Mouse (Mus musculus) MEL (cell line): ENCODE data around the gene Gfy. TPM values are rescaled to one million over a fixed set of nuclear protein-coding genes. Genes with fewer than 3 reads are reported as not detected.

Source experiments
- DNase-seq: peaks from one replicate; pipeline ENCODE4 v3.0.0; 2011; ENCODE audit warnings: low read depth, low spot score
- H3K27ac ChIP-seq: 2 replicates; pipeline ENCODE4 v1.5.1; 2012; ENCODE audit warnings: low read depth, mild to moderate bottlenecking, control low read depth, low read length, moderate library complexity; ENCODE audit not compliant: control insufficient read depth
- H3K27me3 ChIP-seq, 2 experiments: fragments of 150-350 bp in 1 of 2; sonication (generic) in 1 of 2; 2 replicates each; pipeline ENCODE4 v1.6.1; 2012; ENCODE audit warnings: low read length in 2 of 2, mild to moderate bottlenecking in 2 of 2, improper control_type of control experiment in 1 of 2, moderate library complexity in 1 of 2; ENCODE audit not compliant: insufficient read depth in 2 of 2, control insufficient read depth in 1 of 2
- H3K36me3 ChIP-seq, 2 experiments: 2 replicates each; pipeline ENCODE4 v1.6.1; 2012 to 2014; ENCODE audit warnings: low read length in 2 of 2, improper control_type of control experiment in 1 of 2, inconsistent platforms in 1 of 2, mild to moderate bottlenecking in 1 of 2; ENCODE audit not compliant: insufficient read depth in 2 of 2, control insufficient read depth in 1 of 2
- H3K4me1 ChIP-seq, 2 experiments: fragments of 150-350 bp in 1 of 2; sonication (generic) in 1 of 2; 2 replicates each; pipeline ENCODE4 v1.6.1; 2012; ENCODE audit warnings: low read length in 2 of 2, improper control_type of control experiment in 1 of 2, mild to moderate bottlenecking in 1 of 2; ENCODE audit not compliant: insufficient read depth in 2 of 2, control insufficient read depth in 1 of 2
- H3K4me3 ChIP-seq, 2 experiments: fragments of 150-350 bp in 1 of 2; sonication (generic) in 1 of 2; 2 replicates each; pipeline ENCODE4 v1.5.1; 2012; ENCODE audit warnings: low read depth in 2 of 2, low read length in 2 of 2, mild to moderate bottlenecking in 2 of 2, moderate library complexity in 2 of 2, control low read depth in 1 of 2, improper control_type of control experiment in 1 of 2; ENCODE audit not compliant: control insufficient read depth in 1 of 2, insufficient read depth in 1 of 2
- H3K79me2 ChIP-seq: 2 replicates; pipeline ENCODE4 v1.6.1; 2012; ENCODE audit warnings: mild to moderate bottlenecking, low read length, moderate library complexity; ENCODE audit not compliant: control insufficient read depth, poor library complexity, insufficient read depth
- H3K9ac ChIP-seq: 2 replicates; pipeline ENCODE4 v1.6.1; 2012; ENCODE audit warnings: low read depth, mild to moderate bottlenecking, control low read depth, low read length, moderate library complexity; ENCODE audit not compliant: control insufficient read depth, poor library complexity, severe bottlenecking
- H3K9me3 ChIP-seq: fragments of 150-350 bp; sonication (generic); replicated peaks from 2 replicates; pipeline ENCODE4 v1.6.1; 2012; ENCODE audit warnings: mild to moderate bottlenecking, low read length, improper control_type of control experiment, moderate library complexity; ENCODE audit not compliant: insufficient read depth
- BHLHE40 ChIP-seq: IDR thresholded peaks from 2 replicates; pipeline ENCODE4 v1.6.1; 2012; ENCODE audit warnings: low read depth, mild to moderate bottlenecking, inconsistent platforms, low read length, improper control_type of control experiment, borderline replicate concordance
- CHD1 ChIP-seq: IDR thresholded peaks from 2 replicates; pipeline ENCODE4 v1.6.1; 2012; ENCODE audit warnings: low read depth, mild to moderate bottlenecking, inconsistent platforms, low read length, improper control_type of control experiment
- CHD2 ChIP-seq: IDR thresholded peaks from 2 replicates; pipeline ENCODE4 v1.6.1; 2011; ENCODE audit warnings: low read length, improper control_type of control experiment
- EP300 ChIP-seq, 2 experiments: IDR thresholded peaks; 2 replicates each; pipeline ENCODE4 v1.6.1; 2011; ENCODE audit warnings: improper control_type of control experiment in 2 of 2, low read length in 2 of 2, low read depth in 1 of 2, mild to moderate bottlenecking in 1 of 2
- ETS1 ChIP-seq: IDR thresholded peaks from 2 replicates; pipeline ENCODE4 v1.6.1; 2012; ENCODE audit warnings: low read depth, mild to moderate bottlenecking, inconsistent platforms, low read length, improper control_type of control experiment, moderate library complexity
- GABPA ChIP-seq: IDR thresholded peaks from 2 replicates; pipeline ENCODE4 v1.6.1; 2012; ENCODE audit warnings: low read depth, mild to moderate bottlenecking, inconsistent platforms, low read length, improper control_type of control experiment, moderate library complexity
- MAX ChIP-seq: IDR thresholded peaks from 2 replicates; pipeline ENCODE4 v1.6.1; 2011; ENCODE audit warnings: low read length, improper control_type of control experiment
- MEF2A ChIP-seq: IDR thresholded peaks from 2 replicates; pipeline ENCODE4 v1.6.1; 2014; ENCODE audit warnings: low read depth, mild to moderate bottlenecking, inconsistent platforms, low read length, improper control_type of control experiment; ENCODE audit not compliant: poor library complexity, insufficient replicate concordance, severe bottlenecking; ENCODE audit errors: extremely low read depth
- MXI1 ChIP-seq: IDR thresholded peaks from 2 replicates; pipeline ENCODE4 v1.6.1; 2011; ENCODE audit warnings: mild to moderate bottlenecking, low read depth, low read length, improper control_type of control experiment
- MYC ChIP-seq: IDR thresholded peaks from 2 replicates; pipeline ENCODE4 v1.6.1; 2011; ENCODE audit warnings: low read depth, mild to moderate bottlenecking, low read length, improper control_type of control experiment, moderate library complexity
- NELFE ChIP-seq: IDR thresholded peaks from 2 replicates; pipeline ENCODE4 v1.6.1; 2011; ENCODE audit warnings: low read depth, low read length, improper control_type of control experiment
- NRF1 ChIP-seq: IDR thresholded peaks from 2 replicates; pipeline ENCODE4 v1.6.1; 2014; ENCODE audit warnings: low read depth, mild to moderate bottlenecking, inconsistent platforms, low read length, improper control_type of control experiment, moderate library complexity; ENCODE audit not compliant: poor library complexity, insufficient read depth, severe bottlenecking
- TCF12 ChIP-seq: IDR thresholded peaks from 2 replicates; pipeline ENCODE4 v1.6.1; 2014; ENCODE audit warnings: low read depth, mild to moderate bottlenecking, inconsistent platforms, low read length, improper control_type of control experiment, moderate library complexity
- UBTF ChIP-seq: IDR thresholded peaks from 2 replicates; pipeline ENCODE4 v1.6.1; 2012; ENCODE audit warnings: low read depth, mild to moderate bottlenecking, inconsistent platforms, low read length, improper control_type of control experiment, moderate library complexity, borderline replicate concordance; ENCODE audit not compliant: insufficient read depth
- USF1 ChIP-seq: IDR thresholded peaks from 2 replicates; pipeline ENCODE4 v1.6.1; 2014; ENCODE audit warnings: low read depth, mild to moderate bottlenecking, inconsistent platforms, low read length, improper control_type of control experiment, moderate library complexity
- ZC3H11A ChIP-seq: IDR thresholded peaks from 2 replicates; pipeline ENCODE4 v1.6.1; 2012; ENCODE audit warnings: low read depth, mild to moderate bottlenecking, inconsistent platforms, low read length, improper control_type of control experiment
- ZNF384 ChIP-seq: IDR thresholded peaks from 2 replicates; pipeline ENCODE4 v1.6.1; 2012; ENCODE audit warnings: low read depth, mild to moderate bottlenecking, inconsistent platforms, low read length, improper control_type of control experiment
- polyA plus RNA-seq, 2 experiments: library from polyadenylated mRNA; stranded (reverse) in 1 of 2; unstranded in 1 of 2; fragments of >175 nt in 1 of 2; fragments of >200 nt in 1 of 2; gene quantifications; 2 replicates each; pipeline versions ENCODE4 v1.2.1 to v1.2.4; 2012; ENCODE audit warnings: low replicate concordance in 2 of 2, low read depth in 1 of 2; ENCODE audit not compliant: insufficient read length in 2 of 2, insufficient read depth in 1 of 2, missing spikeins in 1 of 2
- total RNA-seq: library from RNA; depleted of rRNA; stranded (reverse); fragments of 300-350 nt; gene quantifications from 2 replicates; pipeline ENCODE4 v1.2.3, GENCODE M21; 2012

Gene Gfy
- total and polyA plus RNA-seq, 3 experiments = not detected

DNA sequence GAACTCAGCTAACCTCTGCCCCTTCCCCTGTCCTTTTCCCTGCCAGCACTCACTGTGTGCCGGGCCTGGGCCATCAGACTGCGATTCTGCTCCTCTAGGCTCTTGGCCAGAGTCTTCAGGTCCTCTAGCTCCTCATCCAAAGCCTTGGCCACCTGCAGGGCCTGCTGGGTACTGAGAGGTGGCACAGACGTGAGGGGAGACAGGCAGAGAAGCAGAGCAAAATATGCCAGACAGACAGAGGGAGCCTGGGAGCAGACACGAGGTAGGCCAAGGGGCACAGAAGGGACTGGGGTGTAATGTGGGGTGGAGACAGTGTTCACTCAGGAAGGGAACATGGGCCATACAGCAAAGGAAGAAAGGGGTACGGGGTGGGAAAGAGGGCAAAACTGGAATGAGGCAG lies 14.0 kb upstream of the Gfy start (continued):
- TF ChIP-seq GABPA = no peak
- TF ChIP-seq NRF1 = no peak
- no peak for TF ChIP-seq EP300 (IDR thresholded peaks at IDR 0.05; ENCODE audit: low read depth in 1 of 2, low read length in 2 of 2)
- TF ChIP-seq MEF2A = no peak

DNA sequence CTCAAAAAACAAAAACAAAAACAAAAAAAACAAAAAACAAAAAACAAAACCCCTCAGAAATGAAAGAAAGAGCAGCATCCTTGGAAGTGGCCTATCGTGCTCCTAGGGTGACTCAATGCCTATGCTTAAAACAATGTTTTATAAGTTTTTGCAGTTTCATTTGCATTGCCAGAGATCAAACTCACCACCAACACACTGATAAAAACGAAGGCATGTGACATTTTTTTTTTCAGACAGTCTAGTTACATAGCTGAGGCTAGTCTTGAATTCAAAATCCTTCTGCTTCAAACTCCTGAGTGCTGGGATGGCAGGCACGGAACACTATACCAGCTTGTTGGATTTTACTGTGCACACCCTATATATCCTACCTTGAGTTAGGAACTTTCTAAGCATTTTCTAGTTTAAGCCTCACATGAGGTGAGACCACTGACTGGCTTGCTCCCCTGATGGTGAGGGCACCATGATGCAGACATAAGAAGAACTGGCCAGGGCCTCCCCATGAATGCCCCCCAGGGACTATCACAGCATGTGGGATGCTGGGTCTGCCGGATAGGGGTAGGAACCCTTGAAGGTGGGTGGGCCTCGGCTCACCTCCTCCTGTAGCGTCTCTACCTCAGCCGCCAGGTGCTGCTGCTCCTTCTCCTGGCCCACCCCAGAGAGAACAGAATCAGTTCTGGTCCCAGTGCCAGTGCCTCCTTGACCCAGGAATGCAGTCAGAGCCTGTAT lies 13.4 kb upstream of the Gfy start:
- TF ChIP-seq ZC3H11A = no peak
- TF ChIP-seq USF1 = peak; percentile 68
- peak; percentile 79 for TF ChIP-seq ZNF384
- TF ChIP-seq CHD2 = no peak
- TF ChIP-seq MXI1 = 0 out of 2 replicates have a peak, but pooled peaks have one; percentile 11
- 0 out of 2 replicates have a peak, but pooled peaks have one; percentile 32 for TF ChIP-seq BHLHE40
- TF ChIP-seq MAX = peak; percentile 40; the same call in 1 of the 2 replicates
- no peaks in the 10 kb centered on the region for H3K79me2 ChIP-seq

DNA sequence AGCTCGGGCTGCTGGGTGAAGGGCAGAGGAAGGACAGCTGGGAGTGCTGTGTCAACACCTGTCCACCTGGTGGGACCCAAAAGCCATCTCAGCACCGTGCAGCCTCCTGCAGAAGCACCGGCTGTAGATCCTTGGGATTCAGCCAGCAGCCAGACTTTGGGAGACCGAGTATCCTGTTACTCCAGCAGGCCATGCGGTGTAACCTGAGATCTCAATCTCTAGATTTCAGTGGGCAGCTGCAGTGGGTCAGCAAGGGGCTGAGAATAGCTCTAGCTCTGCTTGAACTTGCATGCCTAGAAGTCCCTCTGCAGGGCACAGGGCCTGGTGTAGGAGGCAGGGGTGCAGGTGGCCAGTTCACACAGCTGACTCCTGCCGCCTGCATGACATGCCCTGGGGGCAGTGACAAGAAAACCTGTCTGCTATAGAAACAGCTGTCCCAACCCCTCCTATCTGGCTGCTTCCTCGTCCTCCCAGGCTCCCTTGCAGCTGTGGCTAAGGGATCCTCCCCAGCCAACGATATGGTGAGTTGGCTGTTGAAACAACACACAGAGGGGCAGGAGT lies 12.5 kb upstream of the Gfy start:
- Histone ChIP-seq H3K36me3 (peaks cover 0 to 14% of the 10 kb centered on the region in 2 experiments; a peak in 2 of 4 replicates), H3K4me1 (peaks cover 26 to 41% of the 10 kb centered on the region in 2 experiments), H3K9me3 (no peaks in the 10 kb centered on the region), H3K79me2 (no peaks in the 10 kb centered on the region), H3K27me3 (no peaks in the 10 kb centered on the region), H3K9ac (no peak overlapping the region), H3K27ac (no peak overlapping the region), H3K4me3 (no peak overlapping the region)
- peak; percentile 43; the same call in 1 of the 2 replicates for TF ChIP-seq TCF12
- no peak for TF ChIP-seq NELFE
- TF ChIP-seq EP300 (IDR thresholded peaks at IDR 0.05; ENCODE audit: low read depth in 1 of 2, low read length in 2 of 2) = peak in 1 of 2 experiments; percentile 21; a peak in 1 of 4 replicates
- 0 out of 2 replicates have a peak, but pooled peaks have one; percentile 17 for TF ChIP-seq MXI1
- no peak for TF ChIP-seq UBTF
- no peak for TF ChIP-seq GABPA
- TF ChIP-seq MYC = no peak
- TF ChIP-seq ZC3H11A = no peak
- TF ChIP-seq CHD1 = no peak
- peak; percentile 65 for TF ChIP-seq ETS1
- DNase-seq = peak; percentile 64

More for the DNA sequence above, 13.4 kb upstream of the Gfy start:
- Histone ChIP-seq H3K27me3 (no peaks in the 10 kb centered on the region), H3K9ac (no peak overlapping the region), H3K36me3 (peaks cover 0 to 14% of the 10 kb centered on the region in 2 experiments; a peak in 2 of 4 replicates), H3K9me3 (no peaks in the 10 kb centered on the region), H3K4me3 (no peak overlapping the region), H3K4me1 (peaks cover 26 to 41% of the 10 kb centered on the region in 2 experiments), H3K27ac (no peak overlapping the region)
- no peak for DNase-seq
